Mouse (Mus musculus) cerebellum, postnatal 10 days (tissue): ENCODE measurements around the gene Rassf9.

Source experiments
- DNase-seq, 2 experiments: peaks; one replicate each; pipeline ENCODE4 v3.0.0; 2021; ENCODE audit warnings: mixed read lengths in 2 of 2

Rassf9 gene

DNA sequence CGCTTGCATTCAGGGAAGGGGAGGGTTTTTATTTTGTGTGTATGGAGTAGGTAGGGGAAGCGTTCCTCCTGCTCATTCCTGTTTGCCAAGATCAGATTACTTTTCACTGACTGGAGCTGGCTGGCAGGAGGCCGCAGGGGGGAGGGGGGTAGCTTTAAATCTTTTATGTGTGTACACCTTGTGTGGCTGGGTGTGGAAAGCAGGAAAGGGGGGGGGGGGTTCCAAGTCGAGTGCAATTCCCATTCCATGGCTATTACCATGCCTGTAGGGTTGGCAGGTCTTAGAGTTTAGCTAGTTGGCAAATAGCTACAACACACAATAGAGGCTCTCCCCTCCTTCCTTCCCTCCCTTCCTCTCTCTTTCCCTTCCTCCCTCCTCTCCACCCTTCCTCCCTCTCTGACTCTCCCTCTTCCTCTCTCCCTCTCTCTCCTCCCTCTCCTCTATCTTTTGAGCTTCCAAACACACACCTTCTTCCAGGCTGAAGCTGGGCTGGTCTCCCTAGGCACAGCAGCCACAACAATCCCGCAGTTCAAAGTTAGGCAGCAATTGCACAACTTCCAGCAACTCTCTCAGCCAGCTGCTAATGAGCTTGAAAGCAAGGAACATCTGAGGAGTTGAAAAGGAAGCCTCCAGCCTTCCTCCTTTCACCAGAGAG is at the start of gene Rassf9:
Gene Rassf9 (plus strand): TSS at position 416 of the 655 bp plus-strand sequence.
- DNase-seq, result peak; percentile 60 to 63

DNA sequence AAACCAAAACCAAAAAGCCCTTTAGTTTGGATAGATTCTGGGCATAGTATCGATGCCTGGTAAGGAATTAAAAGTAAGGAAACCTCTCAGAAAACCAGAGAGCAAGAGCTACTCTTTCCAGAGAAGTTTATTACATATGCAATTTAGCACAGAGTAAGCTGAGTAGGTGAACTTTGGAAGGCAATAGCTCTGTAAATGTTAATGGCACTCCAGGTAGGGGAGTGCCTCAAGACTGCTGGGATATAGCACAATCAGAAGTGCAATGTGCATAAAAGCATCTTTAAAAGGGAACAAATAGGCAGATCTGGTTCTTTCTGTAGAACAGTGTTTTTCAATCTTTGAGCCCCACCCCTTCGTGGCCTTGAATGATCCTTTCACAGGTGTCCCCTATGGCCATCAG is 42.6 kb upstream of the Rassf9 start:
- DNase-seq, result no peak

DNA sequence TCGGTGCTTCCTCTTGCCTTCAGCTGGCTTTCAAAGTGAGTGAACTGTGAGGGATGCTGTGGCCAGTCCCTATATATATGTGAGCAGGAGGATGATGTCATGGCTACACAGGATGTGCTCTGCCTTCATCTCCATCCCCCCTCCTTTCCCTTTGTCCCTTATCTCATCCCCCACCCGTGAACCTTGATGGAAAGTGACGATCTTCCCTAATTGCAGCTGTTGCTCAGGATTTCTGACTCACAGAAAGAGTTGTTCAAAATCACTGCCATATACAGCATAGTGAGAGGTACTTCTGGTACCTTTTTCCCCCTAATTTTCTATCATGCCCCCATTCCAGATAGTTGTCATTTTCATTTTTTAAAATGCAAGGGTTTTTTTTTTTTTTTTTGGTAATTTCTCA is 21.6 kb upstream of the Rassf9 start, which contains the start of gene Nts:
Gene Nts (minus strand): TSS at position 101 of the 400 bp plus-strand sequence.
- no peak for DNase-seq

DNA sequence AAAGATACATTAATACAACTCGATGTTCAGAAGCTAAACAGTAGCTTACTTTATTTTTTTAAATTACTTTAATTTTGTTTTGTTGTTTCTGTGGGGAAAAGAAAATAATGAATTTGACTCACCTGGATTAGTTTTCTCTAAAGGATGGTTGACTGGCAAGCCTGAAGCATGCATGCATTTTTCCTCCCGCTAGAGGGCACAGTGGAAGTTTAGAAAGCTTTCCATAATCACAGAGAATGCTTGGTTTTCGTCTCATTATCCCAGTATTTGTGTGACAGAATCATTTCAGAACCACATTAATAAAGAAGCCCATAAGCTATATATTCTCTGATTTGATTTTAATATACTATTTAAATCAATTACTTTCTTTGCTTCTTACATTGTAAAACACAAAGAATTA is 20.2 kb upstream of the Rassf9 start:
- DNase-seq, result peak; percentile 80 to 84

DNA sequence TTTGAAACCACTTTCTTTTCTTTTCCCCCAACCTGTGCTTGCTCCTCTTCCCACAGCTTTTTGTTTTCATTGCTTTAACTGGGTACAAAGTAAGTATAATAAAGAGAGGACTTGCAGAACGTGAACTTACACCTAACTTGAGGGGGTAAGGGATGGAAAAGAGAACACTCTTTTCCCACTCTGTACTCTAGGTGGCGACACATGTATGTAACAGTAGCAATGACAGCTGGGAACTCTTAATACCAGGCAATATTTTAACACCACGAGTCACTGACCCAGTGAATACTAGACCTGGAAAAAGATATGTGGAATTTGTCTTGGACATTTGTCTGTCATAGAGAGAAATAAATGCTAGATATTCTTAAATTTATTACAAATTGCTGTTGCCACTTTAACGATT is 13.3 kb upstream of the Rassf9 start:
- DNase-seq, result peak; percentile 51 to 63

DNA sequence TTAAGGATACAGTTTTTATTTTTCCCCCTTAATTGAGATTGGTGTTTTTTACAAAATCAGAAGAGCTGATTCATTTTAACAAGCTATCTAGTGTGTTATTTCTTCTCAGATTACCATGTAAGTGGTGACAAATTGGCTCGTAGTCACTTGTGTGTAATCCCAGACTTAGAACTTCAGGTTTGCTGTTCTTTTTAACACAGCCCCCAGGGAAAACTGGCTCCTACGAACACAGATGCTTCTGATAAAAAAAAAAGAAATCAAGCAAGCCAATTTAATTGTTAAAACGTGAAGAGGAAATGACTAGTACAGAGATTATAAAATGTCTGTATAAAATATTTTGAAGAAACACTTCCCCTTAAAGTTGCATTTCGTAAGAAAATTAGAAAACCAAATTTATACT is 4.6 kb upstream of the Rassf9 start:
- DNase-seq, result no peak

DNA sequence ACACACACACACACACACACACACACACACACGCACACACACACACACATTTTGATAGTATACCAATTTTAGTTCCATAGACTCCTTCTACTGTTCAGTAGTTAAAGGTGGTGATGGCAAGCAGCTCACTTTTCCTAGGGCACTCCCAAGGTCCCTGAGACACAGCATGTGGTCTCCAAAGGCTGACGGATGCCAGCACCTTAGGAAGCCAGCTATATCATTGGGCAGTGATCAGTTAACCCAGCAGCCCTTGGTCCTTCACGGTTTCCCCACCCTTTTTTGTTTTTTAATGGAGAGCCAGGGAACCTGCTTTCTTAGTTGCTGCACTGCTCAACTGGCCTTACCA is 588 bp upstream of the Rassf9 start:
- DNase-seq, result no peak

DNA sequence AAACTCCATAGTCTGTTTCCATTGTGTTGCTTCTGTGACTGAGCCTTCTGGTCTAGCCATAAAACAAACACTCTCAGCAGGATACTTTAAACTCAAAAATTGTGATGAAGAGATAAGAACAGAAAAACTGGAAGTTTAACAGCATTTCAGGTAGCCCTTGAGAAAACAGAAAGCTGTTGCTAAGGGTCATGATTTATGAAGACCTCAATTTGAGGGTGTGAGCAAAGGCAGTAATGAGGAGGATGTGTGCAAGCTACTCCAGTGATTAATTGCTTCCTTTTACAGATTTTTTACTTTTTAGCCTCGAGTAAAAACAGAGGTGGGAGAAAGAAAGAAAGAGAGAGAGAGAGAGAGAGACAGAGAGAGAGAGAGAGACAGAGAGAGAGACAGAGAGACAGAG is 2.1 kb downstream of the Rassf9 start:
- no peak for DNase-seq

DNA sequence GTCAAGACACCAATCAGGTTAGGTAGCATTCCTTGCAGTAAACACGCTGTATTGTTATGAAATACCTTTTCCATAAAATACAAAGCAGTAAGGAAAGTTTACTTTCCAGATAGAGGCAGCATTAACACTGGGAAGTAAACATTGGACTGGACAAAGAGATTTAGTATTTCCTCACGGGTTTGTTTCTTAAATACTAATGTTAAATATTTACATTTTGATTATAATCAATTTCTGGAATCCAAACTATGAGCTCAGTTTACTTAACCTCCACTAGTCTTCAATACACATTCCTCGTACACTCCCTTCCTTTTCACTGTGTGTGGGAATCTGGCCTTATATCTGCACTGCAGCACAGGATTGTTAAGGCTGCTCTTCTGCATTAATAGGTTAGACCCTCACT is 15.9 kb downstream of the Rassf9 start:
- DNase-seq, result no peak

DNA sequence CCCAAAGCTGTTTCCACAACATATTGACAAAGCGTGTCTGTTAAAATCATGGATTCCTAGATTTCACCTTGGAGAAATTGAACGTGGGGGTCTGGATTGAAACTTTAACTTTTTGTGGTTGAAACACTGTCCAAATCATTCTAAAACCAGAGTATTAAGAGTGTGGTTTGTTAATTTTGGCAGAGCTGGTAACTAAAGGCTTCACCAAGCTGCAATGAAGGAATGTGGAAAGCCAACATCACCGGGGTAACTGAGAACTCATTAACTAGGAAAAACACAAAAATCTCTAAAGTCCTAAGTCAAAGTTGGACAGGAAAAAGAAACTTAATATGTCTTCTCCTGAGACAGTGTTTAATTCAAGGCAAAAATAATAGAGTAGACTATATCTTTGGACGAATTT is 41.9 kb downstream of the Rassf9 start:
- no peak for DNase-seq

DNA sequence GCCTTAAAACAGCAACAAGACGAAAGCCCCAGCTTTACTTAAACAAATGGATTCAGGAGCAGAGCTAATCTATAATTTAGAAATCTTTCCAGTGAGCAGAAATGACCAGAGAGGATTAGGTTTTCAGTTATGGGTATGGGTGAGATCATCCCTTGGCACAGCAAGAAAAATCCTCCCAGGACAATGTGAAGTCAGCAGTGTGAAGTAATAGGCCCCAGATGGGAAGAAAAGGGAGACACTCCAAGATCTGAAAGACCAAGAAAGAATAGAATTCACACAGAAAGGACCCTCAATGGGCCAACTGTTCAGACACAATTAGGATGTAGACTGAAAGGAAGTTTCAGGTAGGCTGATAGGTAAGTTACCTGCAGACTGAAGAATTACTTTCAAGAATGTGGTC is 50.5 kb downstream of the Rassf9 start:
- DNase-seq, result no peak

DNA sequence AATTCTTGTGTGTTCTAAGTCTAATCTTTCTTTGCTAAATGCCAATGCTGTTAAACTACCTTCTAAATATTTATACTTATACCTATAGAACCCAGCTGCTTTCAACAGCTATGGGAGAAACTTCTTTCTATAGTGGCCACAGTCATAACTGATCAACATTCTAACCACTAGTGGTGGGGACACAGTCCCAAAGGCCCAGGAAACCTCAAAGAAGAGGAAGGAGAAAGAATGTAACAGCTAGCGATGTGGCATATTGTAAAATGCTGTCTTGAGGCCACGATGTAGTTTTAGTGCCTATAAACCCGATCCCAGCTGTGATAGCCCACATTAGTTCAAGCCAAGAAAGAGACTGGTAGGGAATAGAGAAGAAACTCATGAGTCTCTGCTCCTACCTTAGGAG is 65.9 kb downstream of the Rassf9 start:
- DNase-seq, result no peak

DNA sequence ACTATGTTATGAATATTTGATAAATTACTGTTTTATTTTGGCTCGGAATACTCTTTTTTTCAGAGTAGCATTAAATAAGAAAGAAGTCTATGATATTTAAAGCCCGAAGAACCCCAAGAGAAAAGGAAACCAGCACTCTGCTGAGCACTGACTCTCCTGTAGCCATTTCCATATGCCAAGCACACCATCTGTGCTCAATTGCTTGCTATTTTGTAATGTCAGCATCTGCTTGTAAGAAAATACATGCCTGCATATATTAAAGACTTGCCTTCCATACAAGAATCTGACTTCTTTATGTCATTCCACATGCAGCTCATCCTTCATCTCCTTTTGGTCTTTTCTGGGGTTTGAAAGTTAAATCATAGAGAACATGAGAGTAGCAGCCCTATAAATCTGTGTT is 82.3 kb downstream of the Rassf9 start:
- DNase-seq, result no peak
